Mouse (Mus musculus): ENCODE results near the gene Flywch1. TPM values are rescaled to one million over a fixed set of nuclear protein-coding genes. Genes with fewer than 3 reads are reported as not detected.
A peak's percentile ranks its signal among the peaks of the same experiment; 100 is the strongest.

The Flywch1 gene
- polyA plus RNA-seq, 1 experiment from 2014 or later: 73.4 TPM

DNA sequence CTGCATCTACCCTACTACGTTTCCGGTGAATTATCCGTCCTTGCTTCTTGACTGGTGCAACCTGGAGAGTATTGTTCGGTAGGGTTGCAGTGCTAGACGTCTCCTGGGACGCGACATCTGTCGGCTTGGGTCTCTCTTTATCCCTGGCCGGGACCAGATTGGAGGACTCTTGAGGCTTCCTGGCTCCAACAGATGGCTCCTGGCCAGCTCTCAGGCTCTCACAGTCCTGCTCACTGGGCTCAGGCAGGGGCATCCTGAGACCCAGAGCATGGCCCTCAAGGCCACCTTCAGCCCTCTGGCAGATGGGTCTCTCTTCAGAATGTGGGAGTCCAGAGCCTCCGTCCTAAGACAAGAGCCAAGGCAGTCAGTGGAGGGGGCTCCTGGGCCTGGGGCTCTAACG lies 8.4 kb downstream of the Flywch1 start:
- no peak for TF ChIP-seq CTCF (IDR thresholded peaks at IDR 0.05; ENCODE audit: low read depth)
- no peak for ATAC-seq (ENCODE audit: insufficient read depth)
- 86% methylated on average over 11 of the region's 11 CpGs for WGBS

DNA sequence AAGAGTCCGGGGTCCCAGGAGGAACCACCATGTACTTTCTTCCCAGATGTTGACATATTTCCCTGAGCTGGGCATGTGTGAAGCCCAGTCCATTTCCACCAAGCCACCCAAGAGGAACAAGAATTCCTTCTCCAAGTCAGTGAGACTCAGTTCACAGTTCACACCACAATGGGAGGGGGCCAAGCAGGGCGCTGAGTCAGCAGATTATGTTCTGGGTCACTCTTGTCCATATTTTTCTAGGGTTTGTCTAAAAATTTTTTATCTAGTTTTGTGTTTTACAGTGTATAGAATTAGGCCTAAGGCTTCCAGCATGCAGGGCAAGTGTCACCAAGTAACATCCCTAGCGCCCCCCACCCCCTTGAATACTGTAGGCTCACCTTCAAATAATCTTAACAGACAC lies 10.2 kb downstream of the Flywch1 start:
- Histone ChIP-seq H3K4me3 (ENCODE audit: low read depth, low read length) (no peak overlapping the region), H3K4me1 (ENCODE audit: insufficient read depth) (no peaks in the 10 kb centered on the region), H3K4me2 (no peak overlapping the region), H3K27ac (ENCODE audit: low read depth) (no peak overlapping the region), H3K9ac (no peak overlapping the region), H3K27me3 (ENCODE audit: insufficient read depth, low read length) (no peaks in the 10 kb centered on the region), H3K9me3 (ENCODE audit: low read depth, low read length) (no peaks in the 10 kb centered on the region), H3K36me3 (ENCODE audit: insufficient read depth) (peaks cover 64% of the 10 kb centered on the region)
- DNase-seq (no peak), ATAC-seq (ENCODE audit: insufficient read depth) (no peak)
- no peak for TF ChIP-seq CTCF (IDR thresholded peaks at IDR 0.05; ENCODE audit: low read depth)
- WGBS: 96% methylated on average over 3 of the region's 3 CpGs

More for the DNA sequence above, 8.4 kb downstream of the Flywch1 start:
- Histone ChIP-seq H3K4me2 (no peak overlapping the region), H3K36me3 (ENCODE audit: insufficient read depth) (peaks cover 48% of the 10 kb centered on the region), H3K4me1 (ENCODE audit: insufficient read depth) (no peaks in the 10 kb centered on the region), H3K27ac (ENCODE audit: low read depth) (no peak overlapping the region), H3K9me3 (ENCODE audit: low read depth, low read length) (no peaks in the 10 kb centered on the region), H3K4me3 (ENCODE audit: low read depth, low read length) (no peak overlapping the region), H3K9ac (no peak overlapping the region), H3K27me3 (ENCODE audit: insufficient read depth, low read length) (no peaks in the 10 kb centered on the region)
- DNase-seq: no peak

DNA sequence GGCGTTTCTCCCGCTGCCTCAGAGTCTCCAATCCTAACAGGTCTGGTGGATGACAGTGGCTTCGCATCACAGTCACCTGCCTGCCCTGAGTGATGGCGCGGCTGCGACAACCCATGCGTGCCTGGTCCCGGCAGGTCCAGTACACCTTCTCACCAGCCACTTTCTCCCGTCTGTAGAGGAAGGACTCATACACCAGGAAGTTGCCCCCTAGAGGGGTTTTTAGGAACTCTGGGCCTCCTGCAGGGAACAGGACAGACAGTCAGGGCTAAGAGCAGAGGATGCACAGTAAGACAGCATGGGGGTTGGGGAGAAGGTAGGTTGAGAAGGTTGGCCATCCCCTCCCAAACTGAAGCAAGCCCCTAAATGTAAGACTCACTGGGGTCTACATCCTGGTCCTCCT lies 11.2 kb downstream of the Flywch1 start:
- Histone ChIP-seq H3K27ac (ENCODE audit: low read depth) (no peak overlapping the region), H3K4me2 (no peak overlapping the region), H3K27me3 (ENCODE audit: insufficient read depth, low read length) (no peaks in the 10 kb centered on the region), H3K9ac (no peak overlapping the region), H3K36me3 (ENCODE audit: insufficient read depth) (peaks cover 73% of the 10 kb centered on the region), H3K4me1 (ENCODE audit: insufficient read depth) (no peaks in the 10 kb centered on the region), H3K4me3 (ENCODE audit: low read depth, low read length) (no peak overlapping the region), H3K9me3 (ENCODE audit: low read depth, low read length) (no peaks in the 10 kb centered on the region)
- no peak for TF ChIP-seq CTCF (IDR thresholded peaks at IDR 0.05; ENCODE audit: low read depth)
- ATAC-seq (ENCODE audit: insufficient read depth): no peak
- no peak for DNase-seq
- 89% methylated on average over 9 of the region's 9 CpGs for WGBS

DNA sequence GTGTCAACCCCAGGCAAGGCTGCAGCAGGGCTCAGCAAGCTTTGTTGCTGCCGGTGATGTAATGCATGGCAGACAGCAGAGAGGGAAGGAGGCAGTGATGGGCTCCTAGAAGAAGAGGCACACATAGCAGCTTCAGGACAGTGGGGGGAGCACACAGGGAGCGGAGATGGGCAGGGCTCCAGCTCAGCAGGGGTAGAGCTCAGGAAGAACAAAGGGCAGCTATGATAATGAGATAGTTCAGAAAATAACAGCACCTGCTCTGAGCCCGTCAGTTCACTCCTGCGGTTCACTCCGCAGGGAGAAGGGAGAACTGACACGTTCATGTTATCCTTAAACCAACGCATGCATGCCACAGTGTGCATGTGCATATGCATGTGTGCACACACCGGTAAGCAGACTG lies 12.6 kb downstream of the Flywch1 start:
- Histone ChIP-seq H3K27me3 (ENCODE audit: insufficient read depth, low read length) (no peaks in the 10 kb centered on the region), H3K27ac (ENCODE audit: low read depth) (no peak overlapping the region), H3K9me3 (ENCODE audit: low read depth, low read length) (no peaks in the 10 kb centered on the region), H3K4me1 (ENCODE audit: insufficient read depth) (no peaks in the 10 kb centered on the region), H3K4me3 (ENCODE audit: low read depth, low read length) (no peak overlapping the region), H3K9ac (no peak overlapping the region), H3K36me3 (ENCODE audit: insufficient read depth) (peaks cover 78% of the 10 kb centered on the region), H3K4me2 (no peak overlapping the region)
- DNase-seq: no peak
- TF ChIP-seq CTCF (IDR thresholded peaks at IDR 0.05; ENCODE audit: low read depth): no peak
- WGBS: 84% methylated on average over 8 of the region's 8 CpGs
- no peak for ATAC-seq (ENCODE audit: insufficient read depth)

DNA sequence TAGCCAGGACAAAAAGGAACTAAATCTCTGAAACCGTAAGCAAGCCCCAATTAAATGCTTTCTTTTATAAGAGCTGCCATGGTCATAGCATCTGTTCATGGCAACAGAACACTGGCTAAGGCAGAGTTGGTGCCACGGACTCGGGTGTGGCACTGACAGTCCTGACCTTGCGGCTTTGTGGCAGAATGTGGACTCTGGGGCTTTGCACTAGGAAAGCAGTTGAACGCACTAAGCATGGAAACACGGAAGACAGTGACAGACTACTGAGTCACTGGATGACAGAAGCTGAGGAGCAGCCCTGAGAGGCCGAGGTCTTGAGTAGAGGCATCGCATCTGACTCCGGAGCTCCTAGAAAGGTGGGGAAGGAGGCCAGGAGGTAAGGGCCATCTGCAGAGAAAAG lies 13.8 kb downstream of the Flywch1 start:
- no peak overlapping the region for H3K4me2 ChIP-seq
- H3K4me1 ChIP-seq (ENCODE audit: insufficient read depth): no peaks in the 10 kb centered on the region
- no peaks in the 10 kb centered on the region for H3K9me3 ChIP-seq (ENCODE audit: low read depth, low read length)
- peaks cover 84% of the 10 kb centered on the region for H3K36me3 ChIP-seq (ENCODE audit: insufficient read depth)
- no peak overlapping the region for H3K27ac ChIP-seq (ENCODE audit: low read depth)
- ATAC-seq (ENCODE audit: insufficient read depth) (no peak), DNase-seq (no peak)
- no peak for TF ChIP-seq CTCF (IDR thresholded peaks at IDR 0.05; ENCODE audit: low read depth)
- H3K9ac ChIP-seq: no peak overlapping the region
- H3K4me3 ChIP-seq (ENCODE audit: low read depth, low read length): no peak overlapping the region
- no peaks in the 10 kb centered on the region for H3K27me3 ChIP-seq (ENCODE audit: insufficient read depth, low read length)
- 92% methylated on average over 9 of the region's 9 CpGs for WGBS

DNA sequence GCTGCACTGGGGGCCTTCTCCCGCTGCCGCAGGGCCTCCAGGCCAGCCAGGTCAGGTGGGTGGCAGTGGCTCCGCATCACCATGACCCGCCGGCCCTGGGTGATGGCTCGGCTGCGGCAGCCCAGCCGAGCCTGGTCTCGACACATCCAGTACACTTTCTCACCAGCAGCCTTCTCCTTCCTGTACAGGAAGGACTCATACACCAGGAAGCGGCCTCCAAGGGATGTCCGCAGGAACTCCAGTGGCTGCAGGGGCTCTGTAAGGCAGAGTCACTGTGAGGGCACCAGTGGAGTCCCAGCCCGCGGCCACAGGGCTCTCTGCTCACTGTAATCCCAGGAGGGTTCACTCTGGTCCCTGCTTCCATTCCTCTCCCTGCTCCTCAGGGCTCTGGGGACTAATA lies 15.7 kb downstream of the Flywch1 start:
- H3K4me2 ChIP-seq: 0 out of 2 replicates have a peak overlapping the region, but pooled peaks have one; percentile 21
- no peaks in the 10 kb centered on the region for H3K4me1 ChIP-seq (ENCODE audit: insufficient read depth)
- WGBS: 90% methylated on average over 13 of the region's 13 CpGs
- H3K4me3 ChIP-seq (ENCODE audit: low read depth, low read length): no peak overlapping the region
- peaks cover 74% of the 10 kb centered on the region for H3K36me3 ChIP-seq (ENCODE audit: insufficient read depth)
- no peak for TF ChIP-seq CTCF (IDR thresholded peaks at IDR 0.05; ENCODE audit: low read depth)
- DNase-seq: peak; percentile 17
- peak; percentile 60; the same call in 1 of the 2 replicates for ATAC-seq (ENCODE audit: insufficient read depth)
- peak overlapping the region; percentile 16; the same call in 1 of the 2 replicates for H3K27ac ChIP-seq (ENCODE audit: low read depth)
- no peaks in the 10 kb centered on the region for H3K27me3 ChIP-seq (ENCODE audit: insufficient read depth, low read length)
- H3K9me3 ChIP-seq (ENCODE audit: low read depth, low read length): no peaks in the 10 kb centered on the region
- no peak overlapping the region for H3K9ac ChIP-seq

DNA sequence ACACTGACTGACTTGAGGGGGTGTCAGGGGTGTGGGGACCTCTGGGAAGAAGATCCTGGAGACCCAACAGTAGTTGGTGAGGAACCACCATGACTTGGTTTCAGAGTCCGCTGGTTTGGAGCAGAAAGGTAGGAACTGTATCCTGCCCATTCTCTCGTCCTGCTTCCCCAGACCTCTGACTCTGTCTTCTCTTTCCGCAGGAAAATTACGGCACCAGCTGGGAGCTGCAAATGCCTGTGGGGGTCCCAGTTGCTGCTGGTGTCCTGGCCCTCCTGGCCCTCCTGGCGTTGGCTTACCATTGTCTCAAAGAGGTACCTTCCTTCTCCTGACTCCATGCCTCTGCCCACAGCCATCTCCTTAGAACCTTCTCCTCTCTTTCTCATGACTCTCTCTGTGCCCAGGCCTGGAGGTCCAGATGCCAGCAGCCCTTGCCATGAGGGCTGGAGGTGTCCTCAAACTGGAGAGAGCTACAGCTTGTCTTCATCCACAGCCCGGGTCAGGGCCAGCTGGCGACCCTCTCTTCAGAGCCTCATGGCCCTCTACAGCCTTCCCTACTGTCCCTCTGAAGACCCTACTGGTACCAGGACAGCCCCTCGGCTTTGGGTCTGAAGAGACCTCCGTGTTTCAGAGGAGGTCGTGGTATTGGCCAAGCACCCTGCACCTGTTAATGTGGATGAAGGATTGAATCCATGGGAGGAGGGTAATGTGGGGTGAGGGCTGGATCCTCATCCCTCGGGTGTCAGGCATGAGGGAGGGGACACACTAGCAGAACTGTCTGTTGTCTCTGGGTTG lies 21.8 kb downstream of the Flywch1 start:
- TF ChIP-seq CTCF (IDR thresholded peaks at IDR 0.05; ENCODE audit: low read depth): no peak
- Histone ChIP-seq H3K27me3 (ENCODE audit: insufficient read depth, low read length) (peaks cover 34% of the 10 kb centered on the region), H3K4me1 (ENCODE audit: insufficient read depth) (peaks cover 4% of the 10 kb centered on the region; the same call in 1 of the 2 replicates), H3K36me3 (ENCODE audit: insufficient read depth) (peaks cover 25% of the 10 kb centered on the region), H3K4me3 (ENCODE audit: low read depth, low read length) (0 out of 2 replicates have a peak overlapping the region, but pooled peaks have one; percentile 1), H3K4me2 (peak overlapping the region; percentile 32; the same call in 1 of the 2 replicates), H3K9me3 (ENCODE audit: low read depth, low read length) (no peaks in the 10 kb centered on the region), H3K27ac (ENCODE audit: low read depth) (no peak overlapping the region), H3K9ac (no peak overlapping the region)
- ATAC-seq (ENCODE audit: insufficient read depth) (no peak), DNase-seq (no peak)
- WGBS: 75% methylated on average over 11 of the region's 11 CpGs

Data from lung, embryonic 14.5 days (tissue).